Mouse (Mus musculus): ENCODE data around the gene Tbcd. TPM values are rescaled to one million over a fixed set of nuclear protein-coding genes. Genes with fewer than 3 reads are reported as not detected.
A peak's percentile ranks its signal among the peaks of the same experiment; 100 is the strongest.

Tbcd gene
- 34.7 and 38.7 TPM in 2 replicates for polyA plus RNA-seq (2015; fragmentation: Nextera tagmentation; extraction: Ambion mirVana)

DNA sequence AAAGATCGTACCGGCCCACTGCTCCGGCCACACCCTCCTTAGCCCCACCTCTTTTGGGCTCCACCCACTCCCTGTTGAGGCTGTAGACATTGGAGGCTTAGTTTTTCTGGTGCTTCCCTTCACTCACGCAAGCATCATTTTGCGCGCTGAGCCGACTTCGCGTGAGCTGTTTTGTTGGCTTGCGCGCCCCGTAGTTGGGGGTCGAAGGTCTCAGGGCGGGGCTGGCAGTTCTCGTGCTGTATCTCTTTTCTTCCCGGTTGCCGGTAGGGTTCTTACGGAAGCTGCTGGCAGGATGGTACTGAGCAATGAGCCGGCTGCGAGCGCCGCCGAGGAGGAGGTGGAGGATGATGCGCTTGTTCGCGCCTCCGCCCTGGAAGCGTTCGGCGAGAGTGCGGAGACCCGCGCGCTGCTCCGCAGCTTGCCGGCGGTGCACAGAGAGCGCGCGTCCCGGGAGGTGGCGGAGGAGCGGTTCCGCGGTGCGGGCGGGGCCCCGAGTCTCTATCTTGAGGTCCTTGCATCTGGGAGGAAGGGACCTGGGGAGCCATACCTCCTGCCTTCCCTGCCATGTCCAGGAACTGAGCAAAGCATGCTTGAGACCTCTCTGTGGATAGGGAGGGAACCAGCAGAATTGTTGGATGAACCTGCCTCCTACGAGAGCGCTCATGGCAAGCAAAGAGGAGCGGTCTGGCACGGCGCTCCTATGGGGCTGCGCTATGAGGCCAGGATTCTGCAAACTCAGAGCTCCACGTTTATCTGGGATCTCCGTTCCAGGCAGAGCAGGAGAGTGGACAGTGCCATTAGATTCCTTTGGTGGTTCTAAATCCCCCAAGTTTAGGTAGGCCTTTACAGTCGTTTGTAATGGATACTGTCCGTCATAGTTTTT is at the start of gene Tbcd:
TSS of gene Tbcd (plus strand) at position 197 of the 883 bp plus-strand sequence.
- Histone ChIP-seq H3K4me3 (replicated peaks) (peak within 1 kb of the TSS; percentile 74), H3K4me1 (replicated peaks) (peaks cover 6% of the 10 kb centered on the region; the same call in 1 of the 2 replicates), H3K36me3 (no peaks in the 10 kb centered on the region), H3K9ac (peak within 1 kb of the TSS; percentile 65), H3K27ac (peak within 1 kb of the TSS; percentile 62), H3K9me3 (no peaks in the 10 kb centered on the region), H3K27me3 (replicated peaks) (no peaks in the 10 kb centered on the region), H3K4me2 (replicated peaks) (peak within 1 kb of the TSS; percentile 75)
- under 1% methylated on average over 58 of the region's 58 CpGs for WGBS
- ATAC-seq = peak; percentile 97

DNA sequence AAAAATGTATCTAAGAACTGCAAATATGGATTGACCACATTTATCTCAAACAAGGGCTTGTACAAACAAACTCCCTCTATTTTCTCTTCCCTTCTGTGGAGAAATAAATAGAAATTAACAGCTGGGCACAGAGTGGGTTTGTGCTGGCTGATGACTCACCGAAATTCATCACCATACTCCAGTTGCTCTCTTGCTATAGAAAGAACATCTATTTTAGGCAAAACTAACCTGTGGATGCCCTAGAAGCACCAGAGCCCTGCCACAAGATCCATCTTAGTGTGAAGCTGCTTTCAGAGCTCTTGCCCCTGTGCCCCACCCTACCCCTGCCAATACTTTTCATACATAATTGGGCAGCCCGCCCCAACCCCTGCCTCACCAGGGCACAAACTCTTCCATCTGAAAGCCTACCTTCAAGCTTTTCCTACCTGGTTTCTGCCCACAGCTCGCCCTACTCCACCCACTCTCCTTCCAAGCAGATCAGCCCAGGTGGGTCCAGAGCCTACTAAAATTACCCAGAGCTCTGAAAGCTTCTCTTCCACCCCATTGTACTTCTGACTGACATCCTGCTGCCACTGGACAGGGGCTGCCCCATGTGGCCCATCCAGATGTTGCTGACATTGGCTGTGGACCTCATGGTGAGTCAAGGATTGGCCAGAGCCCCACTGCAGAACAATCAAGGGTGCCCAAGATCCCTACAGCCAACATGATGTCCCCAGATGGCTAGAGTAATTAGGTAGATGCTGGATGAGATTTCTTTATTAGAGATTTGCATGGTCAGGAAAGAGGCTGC is 44.2 kb upstream of the Tbcd start:
- Histone ChIP-seq H3K4me3 (replicated peaks) (no peak overlapping the region), H3K36me3 (no peaks in the 10 kb centered on the region), H3K27me3 (replicated peaks) (no peaks in the 10 kb centered on the region), H3K4me1 (replicated peaks) (no peaks in the 10 kb centered on the region), H3K27ac (no peak overlapping the region), H3K9me3 (no peaks in the 10 kb centered on the region), H3K4me2 (replicated peaks) (no peak overlapping the region), H3K9ac (no peak overlapping the region)
- no peak for ATAC-seq
- WGBS = 69% methylated on average over 3 of the region's 3 CpGs

DNA sequence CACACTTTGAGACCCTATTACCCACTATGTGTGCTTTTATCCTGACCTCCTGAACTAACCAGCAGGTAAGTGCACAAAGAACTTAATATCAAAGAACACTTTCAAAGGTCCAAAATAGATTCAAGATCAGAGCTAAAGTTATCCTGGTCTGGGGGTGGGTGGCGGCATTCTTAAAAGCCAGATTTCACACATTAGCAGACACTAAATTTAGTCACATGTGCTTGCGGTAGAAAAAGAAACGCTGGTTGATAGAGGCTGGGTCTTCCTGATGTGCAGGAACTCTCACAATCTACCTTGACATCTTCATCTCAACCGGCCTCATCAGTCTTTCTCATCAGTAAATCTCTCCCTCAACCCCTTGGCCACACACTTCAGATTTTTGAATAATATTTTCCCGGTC is 37.0 kb upstream of the Tbcd start:
- WGBS = 93% methylated on average over 5 of the region's 5 CpGs
- H3K4me3 ChIP-seq (replicated peaks) = no peak overlapping the region
- H3K9ac ChIP-seq = no peak overlapping the region
- H3K27me3 ChIP-seq (replicated peaks) = no peaks in the 10 kb centered on the region
- H3K4me1 ChIP-seq (replicated peaks) = no peaks in the 10 kb centered on the region
- H3K4me2 ChIP-seq (replicated peaks) = no peak overlapping the region
- no peak overlapping the region for H3K27ac ChIP-seq
- no peaks in the 10 kb centered on the region for H3K36me3 ChIP-seq
- no peak for ATAC-seq
- no peaks in the 10 kb centered on the region for H3K9me3 ChIP-seq

DNA sequence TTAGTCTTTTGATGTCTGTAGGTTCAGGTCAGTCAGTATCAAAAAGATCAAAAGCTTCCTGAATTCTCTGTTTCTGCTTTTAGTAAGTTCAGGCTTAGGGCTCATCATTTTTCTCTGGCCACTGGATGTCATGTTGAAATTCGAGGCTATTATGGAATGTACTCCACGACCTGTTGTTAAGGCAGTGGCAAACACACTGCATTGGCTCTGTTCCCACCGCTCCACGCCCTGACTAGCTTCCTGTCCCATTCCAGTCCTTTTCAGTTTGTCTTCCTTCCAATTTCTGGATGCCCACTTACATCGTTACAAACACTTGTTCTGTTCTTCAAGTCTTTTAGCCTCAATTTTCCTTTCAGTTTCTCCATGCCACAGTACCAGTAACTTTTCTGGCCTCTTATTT is 36.4 kb upstream of the Tbcd start:
- Histone ChIP-seq H3K36me3 (no peaks in the 10 kb centered on the region), H3K9ac (no peak overlapping the region), H3K27ac (no peak overlapping the region), H3K4me2 (replicated peaks) (no peak overlapping the region), H3K4me1 (replicated peaks) (no peaks in the 10 kb centered on the region), H3K9me3 (no peaks in the 10 kb centered on the region), H3K4me3 (replicated peaks) (no peak overlapping the region), H3K27me3 (replicated peaks) (no peaks in the 10 kb centered on the region)
- WGBS = 60% methylated on average over 5 of the region's 5 CpGs
- no peak for ATAC-seq

DNA sequence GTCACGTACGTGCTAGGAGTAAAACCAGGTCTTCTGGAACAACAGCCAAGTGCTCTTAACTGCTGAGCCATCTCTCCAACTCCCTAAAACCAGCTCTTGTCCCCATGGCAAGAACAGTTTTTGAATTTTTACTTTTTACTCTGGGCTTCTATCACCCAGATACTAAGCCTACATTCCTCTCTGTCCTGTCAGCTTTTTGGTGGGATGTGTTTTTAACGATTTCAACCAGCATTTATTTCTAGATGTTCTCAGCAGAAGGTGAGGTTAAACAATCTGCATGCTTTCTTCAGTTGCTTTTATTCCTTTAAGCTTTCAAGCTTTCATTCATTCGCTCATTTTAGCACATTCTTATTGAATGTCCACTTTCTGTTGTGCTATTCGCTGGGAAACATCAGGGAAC is 33.8 kb upstream of the Tbcd start:
- H3K27me3 ChIP-seq (replicated peaks) = no peaks in the 10 kb centered on the region
- H3K9ac ChIP-seq = no peak overlapping the region
- 76% methylated on average over 5 of the region's 5 CpGs for WGBS
- H3K4me1 ChIP-seq (replicated peaks) = 0 out of 2 replicates have a peak, but pooled peaks cover 5% of the 10 kb centered on the region
- H3K4me2 ChIP-seq (replicated peaks) = no peak overlapping the region
- no peak overlapping the region for H3K4me3 ChIP-seq (replicated peaks)
- no peak for ATAC-seq
- no peaks in the 10 kb centered on the region for H3K9me3 ChIP-seq
- H3K27ac ChIP-seq = no peak overlapping the region
- H3K36me3 ChIP-seq = no peaks in the 10 kb centered on the region

DNA sequence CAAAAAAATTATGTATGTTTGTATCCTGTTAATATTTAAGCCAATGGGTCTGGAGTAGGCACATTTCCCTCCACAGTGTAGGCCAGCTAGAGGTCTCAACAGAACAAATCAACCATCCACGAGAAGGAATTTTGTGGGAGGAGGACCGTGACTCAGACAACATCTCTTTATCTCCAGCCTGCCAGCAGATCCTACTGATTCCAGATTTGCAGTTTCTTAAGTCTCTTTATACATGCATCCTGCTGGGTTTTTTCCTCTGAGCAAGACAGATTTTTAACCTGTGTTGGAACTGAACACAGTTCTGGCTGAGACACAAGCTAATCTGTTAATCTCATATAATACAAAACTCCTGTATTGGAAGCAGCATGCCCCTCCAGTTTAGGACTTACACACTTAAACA is 32.8 kb upstream of the Tbcd start:
- H3K36me3 ChIP-seq = no peaks in the 10 kb centered on the region
- ATAC-seq = no peak
- 62% methylated on average over 2 of the region's 2 CpGs for WGBS
- H3K27me3 ChIP-seq (replicated peaks) = no peaks in the 10 kb centered on the region
- no peak overlapping the region for H3K4me3 ChIP-seq (replicated peaks)
- H3K9ac ChIP-seq = no peak overlapping the region
- H3K4me2 ChIP-seq (replicated peaks) = no peak overlapping the region
- H3K4me1 ChIP-seq (replicated peaks) = 0 out of 2 replicates have a peak, but pooled peaks cover 5% of the 10 kb centered on the region
- no peak overlapping the region for H3K27ac ChIP-seq
- no peaks in the 10 kb centered on the region for H3K9me3 ChIP-seq

DNA sequence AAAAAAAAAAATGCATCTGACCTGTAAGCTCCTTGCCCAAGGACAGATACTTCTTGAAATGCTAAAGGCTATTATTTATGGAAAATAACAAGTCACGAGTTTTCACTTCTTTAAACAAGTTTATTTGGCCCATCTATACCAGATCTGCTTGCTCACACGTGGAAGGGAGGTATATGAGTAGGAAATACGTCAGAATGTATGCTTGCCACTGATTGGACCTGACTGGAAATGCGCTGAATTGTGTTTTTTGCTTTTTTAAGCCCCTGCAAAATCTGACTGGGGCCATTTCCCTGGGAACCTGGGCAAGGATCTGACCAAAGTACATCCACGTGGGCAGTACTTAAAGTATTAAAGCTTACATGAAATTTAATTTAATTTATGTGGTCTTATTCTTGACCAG is 31.4 kb upstream of the Tbcd start:
- no peak overlapping the region for H3K9ac ChIP-seq
- no peaks in the 10 kb centered on the region for H3K36me3 ChIP-seq
- H3K4me1 ChIP-seq (replicated peaks) = 0 out of 2 replicates have a peak, but pooled peaks cover 5% of the 10 kb centered on the region
- no peak for ATAC-seq
- peak overlapping the region; percentile 92 for H3K4me2 ChIP-seq (replicated peaks)
- no peak overlapping the region for H3K27ac ChIP-seq
- H3K9me3 ChIP-seq = no peaks in the 10 kb centered on the region
- WGBS = 51% methylated on average over 5 of the region's 5 CpGs
- no peaks in the 10 kb centered on the region for H3K27me3 ChIP-seq (replicated peaks)
- peak overlapping the region; percentile 66; the same call in 1 of the 2 replicates for H3K4me3 ChIP-seq (replicated peaks)

DNA sequence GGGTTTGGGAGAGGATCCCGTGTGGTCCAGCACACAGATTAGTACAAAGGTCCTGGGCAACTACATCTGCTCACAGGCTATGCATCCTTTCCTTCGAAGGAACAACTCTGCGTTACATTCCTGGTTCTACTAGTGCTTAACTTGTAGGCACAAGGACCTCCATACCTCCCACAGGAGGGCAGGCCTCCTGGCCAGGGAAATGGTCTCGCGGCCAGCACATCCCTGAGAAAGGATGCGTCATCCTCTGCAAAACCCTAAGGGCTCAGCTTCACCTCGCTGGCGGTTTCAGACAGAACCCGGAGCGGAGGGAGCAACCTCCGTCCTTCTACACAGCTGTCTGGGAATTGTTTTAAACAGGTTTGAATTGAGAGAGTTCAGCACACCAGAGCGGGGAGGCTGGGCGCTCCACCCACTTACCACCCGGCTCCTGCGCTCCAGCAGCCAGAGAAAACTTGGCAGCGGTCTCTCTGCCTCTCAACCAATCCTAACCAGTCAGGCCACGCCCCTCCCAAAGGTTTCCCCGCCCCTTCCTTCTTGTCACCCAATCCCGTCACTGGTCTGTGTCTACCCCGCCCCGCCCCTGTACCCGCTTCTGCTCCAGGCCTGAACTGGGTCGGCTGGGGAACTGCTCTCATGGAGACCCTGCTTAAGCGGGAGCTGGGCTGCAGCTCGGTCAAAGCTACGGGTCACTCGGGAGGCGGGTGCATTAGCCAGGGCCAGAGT is 30.8 kb upstream of the Tbcd start, which contains the start of gene Fn3krp:
TSS of gene Fn3krp (plus strand) at position 572 of the 723 bp plus-strand sequence.
- peak within 1 kb of the TSS; percentile 81 for H3K9ac ChIP-seq
- 0 out of 2 replicates have a peak, but pooled peaks cover 5% of the 10 kb centered on the region for H3K4me1 ChIP-seq (replicated peaks)
- peak within 1 kb of the TSS; percentile 33 for H3K27ac ChIP-seq
- peak; percentile 100 for ATAC-seq
- H3K27me3 ChIP-seq (replicated peaks) = no peaks in the 10 kb centered on the region
- no peaks in the 10 kb centered on the region for H3K36me3 ChIP-seq
- H3K4me3 ChIP-seq (replicated peaks) = peak within 1 kb of the TSS; percentile 66
- H3K9me3 ChIP-seq = no peaks in the 10 kb centered on the region
- peak within 1 kb of the TSS; percentile 92 for H3K4me2 ChIP-seq (replicated peaks)
- WGBS = 1% methylated on average over 28 of the region's 28 CpGs

DNA sequence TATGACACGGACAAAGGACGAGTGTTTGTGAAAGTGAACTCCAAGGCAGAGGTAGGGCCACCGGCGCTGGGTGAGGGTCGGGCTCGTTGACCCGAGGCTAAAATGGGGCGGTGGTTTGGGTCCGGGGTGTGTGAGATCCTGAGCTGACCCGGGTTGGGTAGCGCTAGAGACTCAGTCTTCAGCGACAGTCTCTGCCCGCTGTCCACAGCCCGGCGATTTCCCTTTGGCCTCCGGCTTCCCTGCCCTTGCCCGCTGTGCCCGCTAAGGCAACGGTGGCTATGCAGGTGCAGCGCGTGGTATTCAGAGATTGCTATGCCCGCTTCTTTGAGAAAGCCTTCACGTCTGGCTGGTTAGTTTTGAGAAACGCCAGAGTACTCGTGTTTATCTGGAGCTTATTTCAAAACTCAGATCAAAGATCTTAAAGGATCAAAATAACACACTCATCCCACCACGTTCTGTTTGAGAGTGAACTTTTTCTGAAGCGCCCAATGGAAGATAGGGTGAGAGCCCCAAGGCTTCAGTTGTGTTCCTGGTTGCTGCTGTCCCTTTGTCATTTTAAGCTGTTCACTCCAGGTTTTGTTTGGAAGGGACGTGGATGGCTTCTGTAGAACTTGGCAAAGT is 30.1 kb upstream of the Tbcd start:
- Histone ChIP-seq H3K9ac (peak overlapping the region; percentile 81), H3K4me2 (replicated peaks) (peak overlapping the region; percentile 92), H3K4me3 (replicated peaks) (peak overlapping the region; percentile 66), H3K36me3 (no peaks in the 10 kb centered on the region), H3K27ac (no peak overlapping the region), H3K4me1 (replicated peaks) (0 out of 2 replicates have a peak, but pooled peaks cover 5% of the 10 kb centered on the region), H3K9me3 (no peaks in the 10 kb centered on the region), H3K27me3 (replicated peaks) (no peaks in the 10 kb centered on the region)
- peak; percentile 78 for ATAC-seq
- under 1% methylated on average over 28 of the region's 28 CpGs for WGBS

DNA sequence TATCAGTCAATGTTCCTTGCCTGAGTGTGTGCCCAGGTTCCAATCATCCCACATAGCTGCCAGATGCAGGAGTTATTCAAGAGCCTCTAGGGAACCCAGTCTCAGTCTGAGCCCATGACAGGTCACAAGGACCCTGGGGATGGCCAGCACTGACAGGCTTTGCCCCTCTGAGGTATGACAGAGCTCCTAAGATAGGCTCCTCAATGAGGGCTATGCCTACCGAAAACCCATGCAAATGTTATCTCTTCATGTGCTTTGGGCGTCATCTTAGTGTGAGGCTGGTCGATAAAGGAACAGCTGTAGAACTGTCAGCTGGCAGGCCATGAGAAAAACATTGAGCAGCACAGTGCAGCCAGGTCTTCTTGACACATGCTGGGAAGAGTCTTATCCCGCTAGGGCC is 18.4 kb upstream of the Tbcd start:
- WGBS = 74% methylated on average over 4 of the region's 4 CpGs
- peak; percentile 44; the same call in 1 of the 2 replicates for ATAC-seq
- no peaks in the 10 kb centered on the region for H3K27me3 ChIP-seq (replicated peaks)
- no peak overlapping the region for H3K9ac ChIP-seq
- H3K4me2 ChIP-seq (replicated peaks) = no peak overlapping the region
- H3K9me3 ChIP-seq = no peaks in the 10 kb centered on the region
- no peak overlapping the region for H3K27ac ChIP-seq
- no peak overlapping the region for H3K4me3 ChIP-seq (replicated peaks)
- H3K36me3 ChIP-seq = no peaks in the 10 kb centered on the region
- H3K4me1 ChIP-seq (replicated peaks) = no peaks in the 10 kb centered on the region
